Mouse (Mus musculus): ENCODE measurements at regions not wholly inside any gene's neighbourhood (a gene's known extent, or its start where the extent isn't known, plus 50 kb on each side); places are given as distances from the start of the nearest gene placed in this dataset.

- WGBS = under 1% methylated on average over 75 of the region's 94 CpGs
- TF ChIP-seq CTCF (IDR thresholded peaks at IDR 0.05; ENCODE audit: low read depth) = no peak
- peak; percentile 95 for DNase-seq
These were observed 51.3 kb upstream of the Gpc5 start for GRCm38 (mm10) chr14:115040578-115041206.

GRCm38 (mm10) chr14:115041336-115042054 is 50.5 kb upstream of the Gpc5 start:
- Histone ChIP-seq H3K4me2 (peak overlapping the region; percentile 90), H3K27me3 (ENCODE audit: insufficient read depth, low read length) (no peaks in the 10 kb centered on the region), H3K4me3 (ENCODE audit: low read depth, low read length) (peak overlapping the region; percentile 86), H3K9ac (peak overlapping the region; percentile 99), H3K27ac (ENCODE audit: low read depth) (peak overlapping the region; percentile 96), H3K36me3 (ENCODE audit: insufficient read depth) (peaks cover 39% of the 10 kb centered on the region), H3K9me3 (ENCODE audit: low read depth, low read length) (no peaks in the 10 kb centered on the region), H3K4me1 (ENCODE audit: insufficient read depth) (peaks cover 7% of the 10 kb centered on the region; the same call in 1 of the 2 replicates)
- peak; percentile 27 for DNase-seq
- WGBS = under 1% methylated on average over 55 of the region's 126 CpGs
- no peak for TF ChIP-seq CTCF (IDR thresholded peaks at IDR 0.05; ENCODE audit: low read depth)
- ATAC-seq (ENCODE audit: insufficient read depth) = peak; percentile 19

More at GRCm38 (mm10) chr14:115040578-115041206, 51.3 kb upstream of the Gpc5 start:
- Histone ChIP-seq H3K27ac (ENCODE audit: low read depth) (peak overlapping the region; percentile 96), H3K4me3 (ENCODE audit: low read depth, low read length) (peak overlapping the region; percentile 86), H3K27me3 (ENCODE audit: insufficient read depth, low read length) (no peaks in the 10 kb centered on the region), H3K4me2 (peak overlapping the region; percentile 90), H3K36me3 (ENCODE audit: insufficient read depth) (peaks cover 31% of the 10 kb centered on the region), H3K9me3 (ENCODE audit: low read depth, low read length) (no peaks in the 10 kb centered on the region), H3K4me1 (ENCODE audit: insufficient read depth) (peaks cover 7% of the 10 kb centered on the region; the same call in 1 of the 2 replicates), H3K9ac (peak overlapping the region; percentile 99)
- ATAC-seq (ENCODE audit: insufficient read depth) = peak; percentile 88

- WGBS = under 1% methylated on average over 23 of the region's 51 CpGs
- no peaks in the 10 kb centered on the region for H3K27me3 ChIP-seq (ENCODE audit: insufficient read depth, low read length)
- peak; percentile 77 for ATAC-seq (ENCODE audit: insufficient read depth)
These were observed 49.9 kb upstream of the Gpc5 start for GRCm38 (mm10) chr14:115042055-115042564.

More at GRCm38 (mm10) chr14:115042055-115042564, 49.9 kb upstream of the Gpc5 start:
- peaks cover 45% of the 10 kb centered on the region for H3K36me3 ChIP-seq (ENCODE audit: insufficient read depth)
- H3K4me2 ChIP-seq = peak overlapping the region; percentile 90
- H3K27ac ChIP-seq (ENCODE audit: low read depth) = peak overlapping the region; percentile 96
- peak overlapping the region; percentile 86 for H3K4me3 ChIP-seq (ENCODE audit: low read depth, low read length)
- H3K4me1 ChIP-seq (ENCODE audit: insufficient read depth) = peaks cover 7% of the 10 kb centered on the region; the same call in 1 of the 2 replicates
- H3K9me3 ChIP-seq (ENCODE audit: low read depth, low read length) = no peaks in the 10 kb centered on the region
- peak overlapping the region; percentile 99 for H3K9ac ChIP-seq
- peak; percentile 91 for DNase-seq
- TF ChIP-seq CTCF (IDR thresholded peaks at IDR 0.05; ENCODE audit: low read depth) = peak; percentile 66
